Mouse (Mus musculus) kidney, embryonic 14.5 days (tissue): ENCODE data around the gene Hrg. TPM values are rescaled to one million over a fixed set of nuclear protein-coding genes. Genes with fewer than 3 reads are reported as not detected.
"Not testable (repeated sequence)": the region's sequence is repeated elsewhere in the genome, so short reads cannot be mapped to it uniquely, and the experiment has no call there.

Experiments used
- ATAC-seq: fragments of 200-750 bp; cut with Nextera tagmentation; 2 replicates; pipeline ENCODE4 v1.8.0; 2017; ENCODE audit warnings: moderate number of reproducible peaks, mild to moderate bottlenecking, moderate TSS enrichment, moderate library complexity; ENCODE audit not compliant: low FRiP score, low TSS enrichment
- H3K27ac ChIP-seq: fragments of 300-500 bp; sonication (generic); 2 replicates; pipeline ENCODE4 v1.5.1; 2014; ENCODE audit warnings: low read depth, mild to moderate bottlenecking, low read length, moderate library complexity, mixed read lengths
- H3K27me3 ChIP-seq: fragments of 300-500 bp; sonication (generic); 2 replicates; pipeline ENCODE4 v1.6.1; 2014; ENCODE audit warnings: mild to moderate bottlenecking, low read length; ENCODE audit not compliant: control insufficient read depth, insufficient read depth
- H3K36me3 ChIP-seq: fragments of 300-500 bp; sonication (generic); 2 replicates; pipeline ENCODE4 v1.6.1; 2014; ENCODE audit warnings: low read length, mixed read lengths; ENCODE audit not compliant: control insufficient read depth, insufficient read depth
- H3K4me1 ChIP-seq: fragments of 300-500 bp; sonication (generic); 2 replicates; pipeline ENCODE4 v1.6.1; 2014; ENCODE audit warnings: low read length, mixed read lengths; ENCODE audit not compliant: control insufficient read depth, insufficient read depth
- H3K4me2 ChIP-seq: fragments of 300-500 bp; sonication (generic); replicated peaks from 2 replicates; pipeline ENCODE4 v1.6.1; 2014; ENCODE audit warnings: low read depth, mild to moderate bottlenecking, low read length
- H3K4me3 ChIP-seq: fragments of 300-500 bp; sonication (generic); 2 replicates; pipeline ENCODE4 v1.5.1; 2014; ENCODE audit warnings: mild to moderate bottlenecking, low read length
- H3K9ac ChIP-seq: fragments of 300-500 bp; sonication (generic); 2 replicates; pipeline ENCODE4 v1.6.1; 2014; ENCODE audit warnings: low read depth, mild to moderate bottlenecking, low read length, moderate library complexity
- H3K9me3 ChIP-seq: fragments of 300-500 bp; sonication (generic); 2 replicates; pipeline ENCODE4 v1.6.1; 2016; ENCODE audit warnings: low read length; ENCODE audit not compliant: control insufficient read depth
- WGBS: fragments of 180-500 bp; shearing (Covaris S2); extraction: QIAGEN DNeasy Blood & Tissue Kit; methylation state at CpG from one replicate; pipeline ENCODE4 v1.1.7; 2014; 5-methylcytosine and 5-hydroxymethylcytosine counted together
- polyA plus RNA-seq: library from polyadenylated mRNA; unstranded; fragments of >200 nt; fragmentation: Nextera tagmentation; extraction: Ambion mirVana; gene quantifications from 2 replicates; pipeline ENCODE4 v1.2.1, GENCODE M21; 2014

The Hrg gene
- polyA plus RNA-seq, 1 experiment from 2014 or later = not detected

- ATAC-seq = no peak
- H3K4me2 ChIP-seq = no peak overlapping the region
- H3K4me3 ChIP-seq = no peak overlapping the region
- no peak overlapping the region for H3K9ac ChIP-seq
- no peaks in the 10 kb centered on the region for H3K9me3 ChIP-seq
- no peak overlapping the region for H3K27ac ChIP-seq
- no peaks in the 10 kb centered on the region for H3K36me3 ChIP-seq
- H3K27me3 ChIP-seq = no peaks in the 10 kb centered on the region
- WGBS = 53% methylated on average over 4 of the region's 4 CpGs
- H3K4me1 ChIP-seq = no peaks in the 10 kb centered on the region
These were observed 2.2 kb downstream of the Hrg start for GRCm38 (mm10) chr16:22953069-22953468.

DNA sequence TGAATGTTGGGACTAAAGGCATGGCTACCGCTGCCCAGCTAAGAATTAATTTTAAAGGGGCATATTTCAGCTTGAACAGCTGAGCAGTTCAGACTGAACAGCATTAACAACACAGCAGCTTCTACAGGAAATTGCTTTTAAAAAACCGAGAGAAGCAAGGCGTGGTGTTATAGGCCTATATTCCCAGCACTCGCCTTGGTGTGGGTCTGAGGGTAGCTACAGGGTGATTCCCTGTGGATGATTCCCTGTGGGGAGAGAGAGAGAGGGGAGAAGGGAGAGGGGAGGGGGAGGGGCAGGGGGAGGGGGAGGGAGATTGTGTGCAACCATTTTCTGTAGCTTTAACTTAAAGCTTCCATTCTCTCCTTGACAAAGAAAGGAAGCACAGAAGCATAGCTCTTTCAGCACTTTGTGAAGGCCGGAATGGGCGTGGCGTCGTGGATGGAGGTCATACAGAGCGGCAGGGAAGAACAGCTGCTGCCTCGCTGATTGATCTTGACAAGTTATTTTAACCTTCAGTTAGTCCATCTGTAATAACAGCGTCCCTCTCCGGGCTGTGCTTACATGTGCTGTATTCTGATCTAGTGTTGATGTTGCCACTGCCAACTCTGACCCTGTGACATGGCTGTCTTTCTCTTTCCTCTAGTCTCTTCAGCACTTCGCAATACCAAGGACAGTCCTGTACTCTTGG is 4.7 kb downstream of the Hrg start:
- Histone ChIP-seq H3K36me3 (no peaks in the 10 kb centered on the region), H3K4me2 (no peak overlapping the region), H3K9ac (no peak overlapping the region), H3K4me3 (no peak overlapping the region), H3K4me1 (no peaks in the 10 kb centered on the region), H3K9me3 (no peaks in the 10 kb centered on the region), H3K27me3 (no peaks in the 10 kb centered on the region), H3K27ac (no peak overlapping the region)
- 62% methylated on average over 13 of the region's 13 CpGs for WGBS
- no peak for ATAC-seq

DNA sequence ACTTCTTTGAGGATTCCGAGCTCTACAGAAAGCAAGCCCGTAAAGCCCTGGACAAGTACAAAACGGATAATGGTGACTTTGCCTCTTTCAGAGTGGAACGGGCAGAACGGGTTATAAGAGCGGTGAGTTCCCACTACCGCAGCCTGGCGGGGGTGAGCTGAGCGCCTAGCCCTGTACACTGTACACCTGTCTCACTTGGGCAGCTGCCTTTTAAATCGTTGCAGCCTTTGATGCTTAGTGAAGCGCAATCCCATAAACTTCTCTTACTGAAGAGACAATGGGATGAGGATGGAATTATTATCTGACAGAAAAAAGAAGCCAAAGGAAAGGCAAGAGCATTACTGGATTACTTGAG is 5.2 kb downstream of the Hrg start:
- no peak overlapping the region for H3K4me3 ChIP-seq
- no peaks in the 10 kb centered on the region for H3K9me3 ChIP-seq
- WGBS = 81% methylated on average over 11 of the region's 11 CpGs
- no peak for ATAC-seq
- no peak overlapping the region for H3K27ac ChIP-seq
- H3K4me1 ChIP-seq = no peaks in the 10 kb centered on the region
- H3K4me2 ChIP-seq = no peak overlapping the region
- no peak overlapping the region for H3K9ac ChIP-seq
- H3K36me3 ChIP-seq = no peaks in the 10 kb centered on the region
- no peaks in the 10 kb centered on the region for H3K27me3 ChIP-seq

GRCm38 (mm10) chr16:22961073-22961472 is 10.2 kb downstream of the Hrg start:
- Histone ChIP-seq H3K9ac (no peak overlapping the region), H3K9me3 (no peaks in the 10 kb centered on the region), H3K36me3 (no peaks in the 10 kb centered on the region), H3K4me3 (no peak overlapping the region), H3K27ac (no peak overlapping the region), H3K4me2 (no peak overlapping the region), H3K4me1 (no peaks in the 10 kb centered on the region), H3K27me3 (no peaks in the 10 kb centered on the region)
- WGBS = 96% methylated on average over 8 of the region's 8 CpGs
- ATAC-seq = no peak

DNA sequence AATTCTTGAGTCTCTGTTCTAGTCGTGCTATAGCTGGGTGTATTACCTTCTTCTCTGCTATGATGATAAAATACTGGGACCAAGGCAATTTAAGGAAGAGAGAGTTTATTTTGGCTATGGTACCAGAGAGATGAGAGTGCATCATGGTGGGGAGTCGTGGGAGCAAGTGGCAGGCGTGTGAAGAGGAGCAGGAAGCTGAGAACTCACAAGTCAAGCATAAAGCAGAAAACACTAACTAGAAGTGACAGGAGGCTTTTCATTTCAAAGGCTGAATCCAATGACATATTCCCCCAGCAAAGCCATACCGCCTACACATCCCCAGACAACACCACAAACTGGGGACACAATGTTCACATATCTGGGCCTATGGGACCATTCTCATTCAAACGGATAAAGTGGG is 11.4 kb downstream of the Hrg start:
- Histone ChIP-seq H3K4me2 (no peak overlapping the region), H3K27me3 (no peaks in the 10 kb centered on the region), H3K36me3 (no peaks in the 10 kb centered on the region), H3K27ac (no peak overlapping the region), H3K9ac (no peak overlapping the region), H3K4me3 (no peak overlapping the region), H3K4me1 (no peaks in the 10 kb centered on the region), H3K9me3 (no peaks in the 10 kb centered on the region)
- no peak for ATAC-seq
- WGBS = 81% methylated on average over 5 of the region's 5 CpGs

DNA sequence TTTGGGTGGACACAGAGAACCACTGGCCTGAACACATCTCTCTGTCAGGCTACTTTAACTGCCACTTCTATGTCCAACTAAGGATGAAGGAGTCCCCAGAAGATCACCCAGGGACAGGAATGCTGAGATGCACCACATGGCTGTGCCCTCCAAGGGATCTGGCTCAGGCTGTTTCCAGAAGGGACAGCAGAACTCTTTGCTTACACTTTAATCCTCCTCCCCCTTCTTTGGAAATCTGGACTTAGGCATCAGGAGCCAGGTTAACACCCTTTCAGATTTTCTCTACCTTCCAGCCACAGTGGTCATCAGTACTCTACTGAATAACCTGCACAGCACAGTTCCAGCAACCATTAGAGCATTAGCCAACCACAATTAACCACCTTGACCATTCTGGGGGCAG is 12.4 kb downstream of the Hrg start:
- ATAC-seq = no peak

GRCm38 (mm10) chr16:22967383-22968030 is 16.6 kb downstream of the Hrg start:
- Histone ChIP-seq H3K4me1 (no peaks in the 10 kb centered on the region), H3K27me3 (no peaks in the 10 kb centered on the region), H3K4me3 (no peak overlapping the region), H3K9ac (no peak overlapping the region), H3K4me2 (no peak overlapping the region), H3K36me3 (no peaks in the 10 kb centered on the region), H3K9me3 (no peaks in the 10 kb centered on the region), H3K27ac (no peak overlapping the region)
- no peak for ATAC-seq
- WGBS = 69% methylated on average over 1 of the region's 1 CpGs

More for the DNA sequence above, 12.4 kb downstream of the Hrg start:
- Histone ChIP-seq H3K4me3 (no peak overlapping the region), H3K9me3 (no peaks in the 10 kb centered on the region), H3K27me3 (no peaks in the 10 kb centered on the region), H3K9ac (no peak overlapping the region), H3K27ac (no peak overlapping the region), H3K4me1 (no peaks in the 10 kb centered on the region), H3K36me3 (no peaks in the 10 kb centered on the region), H3K4me2 (no peak overlapping the region)

DNA sequence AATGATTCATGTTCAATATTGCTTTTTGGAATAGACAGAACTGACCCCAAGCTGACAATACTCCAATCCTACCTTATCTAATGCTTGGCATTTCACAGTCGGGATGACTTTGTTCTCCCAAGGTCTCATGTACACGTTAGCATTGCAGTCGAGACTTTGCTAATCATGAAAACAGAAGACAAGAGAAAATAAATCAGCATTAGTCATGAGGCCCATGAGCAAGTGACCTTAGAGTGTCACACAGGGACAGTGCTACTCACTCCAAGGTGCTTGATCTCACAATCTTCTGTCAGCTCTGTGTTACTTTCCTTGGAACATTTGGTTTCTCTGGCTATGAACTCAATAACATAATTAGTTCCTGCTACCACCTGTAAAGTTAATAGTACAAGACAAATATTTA is 46.1 kb downstream of the Hrg start:
- not testable (repeated sequence) for H3K4me1 ChIP-seq, H3K9me3 ChIP-seq, H3K4me3 ChIP-seq, ATAC-seq, H3K9ac ChIP-seq, H3K27ac ChIP-seq, H3K36me3 ChIP-seq, H3K4me2 ChIP-seq, H3K27me3 ChIP-seq
- 91% methylated on average over 3 of the region's 3 CpGs for WGBS
